Mouse (Mus musculus) olfactory bulb, adult 2 months (tissue): ENCODE results near the gene Ccdc186. TPM values are rescaled to one million over a fixed set of nuclear protein-coding genes. Genes with fewer than 3 reads are reported as not detected.

Source experiments
- H3K27ac ChIP-seq: fragments of 200-500 bp; 2 replicates; pipeline ENCODE4 v1.5.1; 2012; ENCODE audit warnings: low read depth, low read length; ENCODE audit not compliant: insufficient read depth
- H3K4me1 ChIP-seq: fragments of 200-500 bp; 2 replicates; pipeline ENCODE4 v1.6.1; 2012; ENCODE audit warnings: low read length; ENCODE audit not compliant: control insufficient read depth, insufficient read depth
- H3K4me3 ChIP-seq: fragments of 200-500 bp; 2 replicates; pipeline ENCODE4 v1.5.1; 2012; ENCODE audit warnings: mild to moderate bottlenecking, low read depth, low read length, moderate library complexity; ENCODE audit not compliant: insufficient read depth
- CTCF ChIP-seq: fragments of 200-500 bp; IDR thresholded peaks from 2 replicates; pipeline ENCODE4 v1.5.1; 2012; ENCODE audit warnings: low read depth, mild to moderate bottlenecking, low read length, moderate library complexity; ENCODE audit not compliant: insufficient read depth
- POLR2A ChIP-seq: fragments of 200-500 bp; IDR thresholded peaks from 2 replicates; pipeline ENCODE4 v1.6.1; 2012; ENCODE audit warnings: mild to moderate bottlenecking, low read depth, low read length, moderate library complexity; ENCODE audit not compliant: insufficient read depth
- WGBS: fragments of 180-500 bp; shearing (Covaris S2); methylation state at CpG from one replicate; pipeline ENCODE4 v1.1.7; 2018; 5-methylcytosine and 5-hydroxymethylcytosine counted together
- polyA plus RNA-seq: library from polyadenylated mRNA; stranded (reverse); fragments of >200 nt; gene quantifications from 2 replicates; pipeline ENCODE4 v1.2.4, GENCODE M21; 2012; ENCODE audit warnings: low replicate concordance; ENCODE audit not compliant: missing spikeins, insufficient read depth, insufficient read length

The Ccdc186 gene
- polyA plus RNA-seq, 1 experiment, result not detected

DNA sequence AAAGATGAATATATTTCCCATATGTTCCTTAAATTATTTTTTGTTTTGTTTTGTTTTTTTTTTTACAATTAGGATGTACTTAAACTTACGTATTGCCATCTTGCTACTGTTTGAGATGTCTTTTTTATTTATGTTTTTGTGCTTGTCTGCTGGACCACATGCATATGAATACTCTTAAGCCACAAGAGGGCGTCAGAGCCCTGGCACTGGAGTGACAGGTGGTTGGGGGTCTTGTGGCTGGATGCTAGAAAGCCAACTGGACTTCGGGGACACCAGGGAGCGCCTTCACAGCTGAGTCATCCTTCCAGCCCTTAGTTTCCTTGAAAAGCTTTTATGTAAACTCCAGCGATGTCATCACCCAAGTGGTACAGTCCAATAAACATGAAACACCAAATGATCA is 13.2 kb downstream of the Ccdc186 start:
- TF ChIP-seq POLR2A, result no peak
- TF ChIP-seq CTCF, result no peak; the same call in 1 of the 2 replicates
- WGBS, result 57% methylated on average over 5 of the region's 5 CpGs
- Histone ChIP-seq H3K4me3 (no peak overlapping the region), H3K27ac (no peak overlapping the region), H3K4me1 (0 out of 2 replicates have a peak, but pooled peaks cover 2% of the 10 kb centered on the region)

DNA sequence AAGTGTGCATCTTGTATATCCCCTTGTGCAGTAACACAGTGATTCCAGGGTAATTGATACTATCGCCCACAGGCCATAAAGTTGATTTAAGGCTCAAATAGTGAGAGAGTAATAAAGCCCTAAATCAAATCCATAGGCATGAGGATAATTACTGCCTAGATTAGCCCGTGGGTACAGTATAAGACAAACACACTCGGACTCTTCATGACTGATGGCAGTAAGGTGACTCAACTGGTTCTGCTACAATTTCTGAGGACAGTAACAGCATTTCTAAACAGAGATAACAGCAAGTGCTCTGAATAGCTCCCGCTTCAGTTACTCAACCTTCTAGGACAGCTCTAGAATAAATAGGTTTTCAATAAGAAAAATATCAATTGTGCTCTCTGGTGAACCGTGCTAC is 14.9 kb downstream of the Ccdc186 start:
- 0 out of 2 replicates have a peak, but pooled peaks cover 2% of the 10 kb centered on the region for H3K4me1 ChIP-seq
- TF ChIP-seq CTCF, result no peak
- TF ChIP-seq POLR2A, result no peak
- no peak overlapping the region for H3K27ac ChIP-seq
- 91% methylated on average over 5 of the region's 5 CpGs for WGBS
- H3K4me3 ChIP-seq, result no peak overlapping the region

DNA sequence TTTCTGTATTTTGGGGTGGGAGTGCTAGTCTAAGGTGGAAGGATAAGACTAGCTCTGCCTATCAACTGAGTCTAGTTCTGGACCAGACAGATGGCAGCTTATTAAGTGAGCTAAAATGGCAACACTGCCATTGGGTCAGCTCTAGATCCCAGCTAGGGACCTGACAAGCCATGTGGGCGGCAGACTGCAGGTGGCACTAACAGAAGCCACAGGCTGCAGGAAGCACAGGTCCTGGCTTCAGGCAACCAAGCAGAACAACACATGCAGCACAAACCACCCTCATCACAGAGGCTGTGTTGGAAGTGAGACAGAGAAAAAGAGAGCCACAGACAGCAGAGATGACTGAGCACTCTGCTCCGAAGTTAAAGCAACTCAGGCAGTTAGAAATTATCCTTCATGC is 16.6 kb downstream of the Ccdc186 start:
- WGBS, result 94% methylated on average over 2 of the region's 2 CpGs
- no peak overlapping the region for H3K27ac ChIP-seq
- no peaks in the 10 kb centered on the region for H3K4me1 ChIP-seq
- TF ChIP-seq CTCF, result no peak
- TF ChIP-seq POLR2A, result no peak
- no peak overlapping the region for H3K4me3 ChIP-seq

GRCm38 (mm10) chr19:56802352-56802746 is 19.6 kb downstream of the Ccdc186 start:
- no peak overlapping the region for H3K27ac ChIP-seq
- WGBS, result 71% methylated on average over 3 of the region's 3 CpGs
- TF ChIP-seq CTCF, result no peak
- no peak for TF ChIP-seq POLR2A

GRCm38 (mm10) chr19:56801656-56802351 is 20.2 kb downstream of the Ccdc186 start:
- no peaks in the 10 kb centered on the region for H3K4me1 ChIP-seq
- 90% methylated on average over 10 of the region's 10 CpGs for WGBS
- no peak for TF ChIP-seq POLR2A
- no peak for TF ChIP-seq CTCF
- no peak overlapping the region for H3K4me3 ChIP-seq
- no peak overlapping the region for H3K27ac ChIP-seq

More at GRCm38 (mm10) chr19:56802352-56802746, 19.6 kb downstream of the Ccdc186 start:
- H3K4me1 ChIP-seq, result no peaks in the 10 kb centered on the region
- no peak overlapping the region for H3K4me3 ChIP-seq

- no peak for TF ChIP-seq CTCF
- no peak for TF ChIP-seq POLR2A
- Histone ChIP-seq H3K4me1 (no peaks in the 10 kb centered on the region), H3K4me3 (no peak overlapping the region), H3K27ac (no peak overlapping the region)
- 80% methylated on average over 7 of the region's 7 CpGs for WGBS
Measured at GRCm38 (mm10) chr19:56800930-56801655, 20.9 kb downstream of the Ccdc186 start.

DNA sequence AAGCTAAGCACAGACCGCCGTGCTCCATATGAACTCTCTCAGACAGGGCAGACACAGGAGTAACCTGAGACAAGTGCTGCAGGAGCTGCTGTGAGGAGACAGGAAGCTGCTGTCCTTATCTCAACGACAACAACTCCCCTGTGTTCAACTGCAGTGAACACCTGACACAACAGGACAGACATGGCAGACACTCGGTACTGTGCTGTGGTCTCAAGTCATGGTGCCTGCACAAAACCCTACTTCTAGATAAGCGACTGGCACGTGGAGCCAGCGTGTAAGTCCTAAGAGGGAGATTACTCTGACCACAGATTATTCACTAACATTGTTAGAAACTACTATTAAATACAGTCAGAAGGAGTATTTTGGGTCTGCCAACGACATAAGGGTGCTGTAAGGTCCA is 21.8 kb downstream of the Ccdc186 start:
- Histone ChIP-seq H3K27ac (no peak overlapping the region), H3K4me1 (no peaks in the 10 kb centered on the region), H3K4me3 (no peak overlapping the region)
- TF ChIP-seq CTCF, result no peak
- TF ChIP-seq POLR2A, result no peak
- WGBS, result 89% methylated on average over 8 of the region's 8 CpGs

DNA sequence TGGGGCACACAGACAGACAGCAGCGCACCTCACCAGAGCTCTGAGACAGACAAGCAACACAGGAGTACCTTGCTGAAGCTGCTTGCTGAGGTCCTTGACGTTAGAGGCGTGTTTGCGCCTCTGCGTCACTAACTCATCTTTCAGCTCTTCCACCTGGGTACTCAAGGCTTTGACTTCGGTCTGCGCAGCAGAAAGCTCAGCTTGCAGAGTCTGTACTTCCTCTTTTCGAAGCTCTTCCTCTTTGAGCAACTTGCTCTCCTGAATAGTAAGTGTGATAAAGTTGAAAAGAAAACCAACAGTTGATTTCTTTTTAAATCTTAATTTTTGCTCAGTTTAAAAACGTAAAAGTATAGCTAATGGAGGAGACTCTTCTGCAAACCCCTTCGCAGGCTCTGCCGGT is 24.6 kb downstream of the Ccdc186 start:
- Histone ChIP-seq H3K4me1 (no peaks in the 10 kb centered on the region), H3K4me3 (no peak overlapping the region), H3K27ac (no peak overlapping the region)
- WGBS, result 92% methylated on average over 11 of the region's 11 CpGs
- TF ChIP-seq POLR2A, result no peak
- no peak for TF ChIP-seq CTCF

DNA sequence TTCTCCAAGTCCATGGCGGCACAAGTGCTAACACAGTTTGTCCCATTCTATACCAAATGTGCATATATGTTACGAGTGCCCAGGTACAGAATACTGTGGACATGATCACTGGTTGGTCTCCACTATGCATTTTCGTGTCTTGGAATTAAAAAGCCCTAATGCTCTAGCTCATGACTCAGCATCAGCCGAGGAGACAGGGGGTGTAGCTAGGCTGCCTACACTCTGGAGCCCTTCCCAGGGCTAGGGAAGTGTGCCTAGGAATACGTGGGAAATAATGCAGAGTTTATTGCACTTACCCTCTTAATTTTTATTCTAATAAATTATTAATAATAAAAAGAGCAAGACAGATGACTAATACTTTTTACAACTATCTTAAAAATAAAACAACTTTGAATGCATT is 33.0 kb downstream of the Ccdc186 start:
- Histone ChIP-seq H3K4me1 (no peaks in the 10 kb centered on the region), H3K27ac (no peak overlapping the region), H3K4me3 (no peak overlapping the region)
- 55% methylated on average over 5 of the region's 5 CpGs for WGBS
- no peak for TF ChIP-seq CTCF
- TF ChIP-seq POLR2A, result no peak
